Mouse (Mus musculus) CD4-positive, CD25-positive, alpha-beta regulatory T cell, adult 4 months (primary cell): ENCODE measurements around the gene 1110004F10Rik. TPM values are rescaled to one million over a fixed set of nuclear protein-coding genes. Genes with fewer than 3 reads are reported as not detected.

Experiments
- ATAC-seq: one replicate; pipeline ENCODE4 v1.8.0; 2017
- polyA plus RNA-seq, 2 experiments: library from polyadenylated mRNA; unstranded; fragments of 100-300 nt; shearing (Covaris generic); gene quantifications; one replicate each; pipeline ENCODE4 v1.2.1; 2017

The 1110004F10Rik gene
- polyA plus RNA-seq, 2 experiments from 2014 or later: 212 to 215 TPM

DNA sequence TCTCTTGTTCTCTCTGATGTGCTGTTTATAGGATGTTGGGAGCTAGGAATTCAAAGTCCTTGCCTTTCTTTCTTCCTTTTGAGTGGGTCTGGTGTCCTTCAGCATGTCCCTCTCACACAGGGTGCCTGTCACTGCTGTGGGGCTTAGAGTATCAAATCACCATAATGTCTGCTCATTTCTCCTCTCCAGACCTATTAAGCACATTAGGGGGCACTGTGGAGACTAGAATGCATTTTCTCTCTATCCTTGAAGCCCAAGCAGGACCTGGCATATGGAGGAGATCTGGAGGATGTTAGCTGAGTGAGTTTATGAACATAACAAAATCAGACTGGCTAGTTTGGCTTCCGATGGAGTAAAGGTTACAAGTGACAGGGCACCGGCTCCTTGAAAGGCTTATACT is 107.9 kb downstream of the 1110004F10Rik start:
- no peak for ATAC-seq

DNA sequence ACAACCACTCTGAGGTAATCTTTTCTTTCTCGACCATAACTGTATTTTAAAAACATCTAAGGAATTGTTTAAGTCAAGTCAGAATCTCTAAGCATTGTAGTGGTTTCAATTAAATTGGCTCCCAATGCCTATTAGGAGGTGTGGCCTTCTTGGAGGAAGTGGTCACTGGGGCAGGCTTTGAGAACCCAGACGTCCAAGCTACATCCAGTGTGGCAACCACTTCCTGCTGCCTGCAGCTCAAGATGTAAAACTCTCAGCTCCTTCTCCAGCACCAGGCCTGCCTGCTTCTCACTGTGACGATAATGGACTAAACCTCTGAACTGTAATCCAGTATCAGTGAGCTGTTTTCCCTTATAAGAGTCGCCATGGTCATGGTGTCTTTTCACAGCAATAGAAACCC is 110.4 kb downstream of the 1110004F10Rik start:
- no peak for ATAC-seq

- ATAC-seq: no peak
Observed at GRCm38 (mm10) chr7:116153781-116154368, 114.7 kb downstream of the 1110004F10Rik start.

Other genes starting within 250 kb of the 1110004F10Rik start
- not detected for gene Sox6, start 601 bp upstream of the 1110004F10Rik start, polyA plus RNA-seq
- 1 to 10 TPM in 1 of 2 experiments, under 1 TPM in 1; 0.87 to 1.9 TPM for gene Gm4353, start 45.2 kb downstream of the 1110004F10Rik start, polyA plus RNA-seq